Mouse (Mus musculus) left cerebral cortex, postnatal 10 days (tissue): ENCODE data around the gene Jag2. TPM values are rescaled to one million over a fixed set of nuclear protein-coding genes. Genes with fewer than 3 reads are reported as not detected.
A peak's percentile ranks its signal among the peaks of the same experiment; 100 is the strongest.

Source experiments
- DNase-seq, 2 experiments: peaks; one replicate each; pipeline ENCODE4 v3.0.0; 2021 to 2022; ENCODE audit warnings: low spot score in 2 of 2, mixed read lengths in 1 of 2; ENCODE audit errors: extremely low spot score in 1 of 2
- intact Hi-C: fragments of 180-260 bp; cut with DNase I; formaldehyde crosslinking; loops from one replicate; pipeline ENCODE4 v1.15.1; 2025
- total RNA-seq, 2 experiments: library from RNA; stranded (reverse); gene quantifications; 2 replicates each; pipeline ENCODE4 v1.2.3; 2021

Jag2 gene
- total RNA-seq, 2 experiments from 2014 or later = 60.0 to 60.9 TPM

DNA sequence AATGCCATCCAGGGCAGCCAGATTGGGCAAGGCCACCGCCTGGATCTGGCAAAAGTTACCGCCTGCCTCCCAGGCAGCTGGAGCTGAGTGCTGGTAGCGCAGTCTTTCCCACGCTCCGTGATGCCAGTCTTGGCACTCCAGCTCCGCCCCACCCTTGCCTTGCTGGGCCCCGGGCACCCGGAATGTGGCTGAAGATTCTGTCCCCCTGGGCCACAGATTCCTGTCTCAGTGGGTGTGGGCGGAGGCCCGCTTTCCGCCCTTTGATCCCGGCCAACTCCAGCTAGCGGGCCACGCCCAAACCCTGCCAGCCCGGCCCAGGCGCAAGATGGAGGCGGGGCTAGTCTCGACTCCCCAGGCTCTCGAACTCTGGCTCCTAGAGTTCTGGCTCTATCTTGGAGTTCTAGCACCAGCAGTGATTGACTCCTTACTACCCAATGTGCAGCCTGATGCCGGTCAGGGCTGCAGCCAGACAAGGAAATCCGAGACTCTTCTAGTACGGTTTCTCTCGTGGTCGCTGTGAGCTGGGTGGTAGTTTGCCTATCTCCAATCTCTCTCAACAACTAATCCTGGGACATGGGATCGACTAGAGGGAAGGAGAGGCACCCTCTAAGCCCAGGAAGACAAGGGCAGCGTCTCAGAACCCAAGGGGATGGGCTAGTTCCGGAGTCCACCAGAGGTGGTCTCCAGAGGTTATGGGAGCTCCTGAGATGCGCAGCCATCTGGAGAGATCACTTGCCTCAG is 53.1 kb downstream of the Jag2 start:
- DNase-seq = peak in 1 of 2 experiments; percentile 84
- intact Hi-C loops = loop anchor here (5.0 kb wide), 1 partner anchor 61 kb away; no protein-coding TSS in a partner anchor

DNA sequence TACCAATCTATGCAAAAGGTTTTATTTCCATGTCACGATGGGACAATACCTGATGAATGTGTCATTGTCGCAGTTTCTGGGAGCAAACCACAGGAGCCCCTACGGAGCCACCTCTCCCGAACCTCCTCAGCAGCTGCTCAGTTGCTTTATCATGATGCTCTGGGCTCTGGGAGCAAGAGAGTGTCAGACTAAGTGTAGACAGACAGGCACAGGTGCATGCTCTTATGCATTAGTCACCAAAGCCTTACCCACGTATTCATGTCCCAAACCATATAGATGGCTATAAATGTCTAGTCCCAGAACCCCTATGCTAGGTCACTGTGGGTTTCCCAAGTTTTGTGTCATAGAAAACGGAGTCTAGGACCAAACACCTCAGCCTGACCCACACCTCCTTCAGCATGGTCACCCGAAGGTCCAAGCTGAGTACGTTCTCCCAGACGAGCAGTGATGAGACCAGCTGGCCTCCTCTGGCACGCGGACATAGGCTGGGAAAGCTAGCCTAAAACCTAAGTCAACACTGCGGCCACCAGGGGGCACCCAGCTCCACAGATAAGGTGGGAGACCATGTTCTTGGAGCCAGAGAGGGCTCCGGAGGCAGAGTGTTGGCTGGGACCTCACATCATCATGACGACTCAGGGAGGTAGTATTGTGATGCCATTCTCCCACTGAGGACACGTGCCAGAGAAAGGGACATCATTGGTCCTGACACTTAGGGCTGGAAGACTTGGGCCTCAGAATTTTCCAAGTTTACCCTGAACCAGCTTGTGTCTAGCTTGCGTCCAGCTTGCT is 54.2 kb downstream of the Jag2 start:
- intact Hi-C loops = loop anchor here (5.0 kb wide), 1 partner anchor 62 kb away; no protein-coding TSS in a partner anchor
- peak; percentile 75 to 94 for DNase-seq

GRCm38 (mm10) chr12:112874199-112874598 is 55.4 kb downstream of the Jag2 start:
- DNase-seq = peak in 1 of 2 experiments; percentile 33
- intact Hi-C loops = no loop called here

DNA sequence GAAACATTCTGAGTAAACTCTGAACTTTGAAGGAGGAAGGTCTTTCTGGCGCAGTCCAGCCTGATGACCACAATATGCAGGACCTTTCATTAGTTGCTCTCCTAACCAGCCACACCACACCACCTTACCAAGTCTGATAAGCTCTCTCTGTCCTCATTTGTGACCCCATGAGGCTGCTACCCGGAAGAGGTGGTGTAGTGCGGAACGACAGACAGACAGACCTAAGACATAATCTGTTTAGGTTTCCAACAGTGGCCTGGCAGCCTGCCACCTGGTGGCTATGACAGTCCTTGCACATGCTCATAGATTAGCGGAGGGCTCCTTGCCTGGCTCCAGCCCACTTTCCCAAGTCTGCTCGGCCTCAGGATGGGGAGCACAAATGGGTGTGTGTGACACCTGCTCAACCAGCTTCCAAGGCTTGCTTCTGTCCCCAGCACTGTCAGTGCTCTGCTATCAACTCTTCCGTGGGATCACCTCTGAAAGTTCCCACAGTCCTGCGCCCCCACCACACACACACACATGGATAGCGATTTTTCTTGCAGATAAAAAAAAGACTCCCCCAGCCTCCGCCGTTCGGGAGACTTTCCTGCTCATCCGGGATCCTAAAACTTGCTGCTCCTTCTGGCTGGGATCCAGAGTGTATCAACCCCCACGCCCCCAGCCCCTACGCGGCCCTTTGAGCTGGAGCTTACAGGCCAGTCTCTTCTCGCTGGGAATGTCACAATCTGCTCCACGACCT is 56.0 kb downstream of the Jag2 start:
- intact Hi-C loops = no loop called here
- DNase-seq = peak; percentile 55 to 87

- peak in 1 of 2 experiments; percentile 26 for DNase-seq
- intact Hi-C loops = no loop called here
Observed at GRCm38 (mm10) chr12:112872991-112873390, 56.6 kb downstream of the Jag2 start.

DNA sequence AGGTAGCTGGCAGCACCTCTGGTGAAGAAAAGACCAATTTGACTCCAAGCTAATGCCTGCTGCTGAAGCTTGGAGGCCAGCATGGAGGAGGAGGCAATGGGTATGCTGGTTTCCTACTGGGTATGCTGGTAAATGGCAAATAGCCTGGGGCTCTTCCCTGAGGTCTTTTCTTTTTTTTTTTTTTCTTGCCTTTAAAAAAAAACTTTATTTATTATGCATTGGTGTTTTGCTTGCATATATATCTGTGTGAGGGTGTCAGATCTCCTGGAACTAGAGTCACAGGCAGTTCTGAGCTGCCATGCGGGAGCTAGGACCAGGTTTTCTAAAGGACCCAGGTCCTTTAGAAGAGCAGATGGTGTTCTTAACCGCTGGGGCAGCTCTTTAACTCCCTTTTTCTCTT is 58.3 kb downstream of the Jag2 start:
- intact Hi-C loops = no loop called here
- no peak for DNase-seq

- no peak for DNase-seq
- intact Hi-C loops = no loop called here
Observed at GRCm38 (mm10) chr12:112870775-112871174, 58.8 kb downstream of the Jag2 start.

- intact Hi-C loops = no loop called here
- no peak for DNase-seq
Observed at GRCm38 (mm10) chr12:112869783-112870204, 59.8 kb downstream of the Jag2 start.

- intact Hi-C loops = no loop called here
- no peak for DNase-seq
Observed at GRCm38 (mm10) chr12:112868178-112869087, 61.1 kb downstream of the Jag2 start, which contains the start of gene Gpr132. TSS of gene Gpr132 (minus strand) at chr12:112868228.

- DNase-seq = no peak
- intact Hi-C loops = no loop called here
Observed at GRCm38 (mm10) chr12:112867106-112867674, 62.4 kb downstream of the Jag2 start.

DNA sequence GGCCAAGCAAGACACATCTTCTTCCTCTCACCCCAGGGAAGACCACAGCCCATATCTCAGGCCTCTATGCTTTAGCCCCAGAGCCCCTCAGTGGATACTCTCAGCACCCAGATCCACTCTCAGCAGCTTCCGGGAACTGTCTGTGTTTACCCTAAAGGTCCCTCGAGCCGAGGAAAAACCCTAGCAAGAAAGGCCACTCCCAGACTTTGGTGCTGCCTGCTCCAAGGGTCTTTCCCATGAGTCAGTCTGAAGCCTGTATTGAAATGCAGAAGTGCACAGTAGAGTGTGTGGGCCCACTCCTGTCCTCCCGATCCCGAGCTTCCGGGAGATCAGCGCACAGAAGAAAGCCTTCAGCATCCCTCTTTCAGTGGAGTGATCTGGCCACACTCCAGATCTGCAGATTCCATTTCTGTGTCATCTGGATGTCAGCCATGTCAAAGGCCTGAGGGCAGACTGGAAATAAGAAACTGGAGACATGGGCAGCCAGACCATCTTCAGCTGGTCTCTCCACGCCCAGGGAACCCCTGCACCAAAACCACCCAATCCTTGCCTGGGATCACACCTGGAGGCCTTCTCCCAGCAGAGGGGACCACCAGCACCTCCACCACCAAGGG is 63.0 kb downstream of the Jag2 start:
- peak in 1 of 2 experiments; percentile 58 for DNase-seq
- intact Hi-C loops = no loop called here

GRCm38 (mm10) chr12:112864804-112865203 is 64.8 kb downstream of the Jag2 start:
- intact Hi-C loops = no loop called here
- DNase-seq = no peak

DNA sequence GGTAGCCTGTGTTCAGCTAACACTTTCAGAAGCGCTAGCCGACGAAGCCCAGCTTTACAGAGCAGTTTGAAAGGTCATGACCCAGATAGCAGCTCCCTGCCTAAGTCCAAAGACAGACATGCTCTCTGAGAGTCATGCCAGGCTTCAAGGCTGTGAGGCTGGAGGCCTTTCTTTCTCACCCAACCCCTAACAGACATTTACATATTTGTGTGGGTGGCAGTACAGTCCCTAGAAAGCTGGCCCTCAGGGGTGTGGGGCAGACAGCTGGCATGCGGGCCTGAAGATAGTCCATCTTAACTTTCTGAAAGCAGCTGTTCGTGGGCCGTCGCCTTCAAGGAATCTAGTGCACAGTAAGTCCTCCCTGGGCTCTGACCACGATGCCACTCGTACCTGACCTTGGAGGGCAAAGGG is 67.7 kb downstream of the Jag2 start:
- DNase-seq = no peak
- intact Hi-C loops = no loop called here

DNA sequence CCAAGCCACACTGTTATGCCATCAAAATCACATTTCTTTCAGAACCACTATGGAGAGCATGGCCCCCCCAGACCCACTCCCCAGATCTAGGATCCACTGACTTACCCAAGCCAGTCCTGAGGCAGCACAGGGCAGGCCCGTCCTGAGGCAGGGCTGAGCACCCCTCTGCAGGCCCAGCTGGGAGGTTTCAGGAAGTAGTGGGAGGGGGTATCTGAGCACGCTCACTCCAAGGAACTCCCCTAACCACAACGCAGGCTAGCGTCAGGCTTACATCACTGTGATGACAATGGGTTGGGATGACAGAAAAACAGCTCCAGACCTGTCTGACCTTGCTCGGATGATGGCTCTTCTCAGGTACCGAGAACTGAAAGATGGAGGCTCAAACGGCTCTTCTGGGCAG is 68.8 kb downstream of the Jag2 start:
- intact Hi-C loops = no loop called here
- DNase-seq = peak in 1 of 2 experiments; percentile 20

- intact Hi-C loops = no loop called here
Observed at GRCm38 (mm10) chr12:112859930-112860329, 69.6 kb downstream of the Jag2 start.

DNA sequence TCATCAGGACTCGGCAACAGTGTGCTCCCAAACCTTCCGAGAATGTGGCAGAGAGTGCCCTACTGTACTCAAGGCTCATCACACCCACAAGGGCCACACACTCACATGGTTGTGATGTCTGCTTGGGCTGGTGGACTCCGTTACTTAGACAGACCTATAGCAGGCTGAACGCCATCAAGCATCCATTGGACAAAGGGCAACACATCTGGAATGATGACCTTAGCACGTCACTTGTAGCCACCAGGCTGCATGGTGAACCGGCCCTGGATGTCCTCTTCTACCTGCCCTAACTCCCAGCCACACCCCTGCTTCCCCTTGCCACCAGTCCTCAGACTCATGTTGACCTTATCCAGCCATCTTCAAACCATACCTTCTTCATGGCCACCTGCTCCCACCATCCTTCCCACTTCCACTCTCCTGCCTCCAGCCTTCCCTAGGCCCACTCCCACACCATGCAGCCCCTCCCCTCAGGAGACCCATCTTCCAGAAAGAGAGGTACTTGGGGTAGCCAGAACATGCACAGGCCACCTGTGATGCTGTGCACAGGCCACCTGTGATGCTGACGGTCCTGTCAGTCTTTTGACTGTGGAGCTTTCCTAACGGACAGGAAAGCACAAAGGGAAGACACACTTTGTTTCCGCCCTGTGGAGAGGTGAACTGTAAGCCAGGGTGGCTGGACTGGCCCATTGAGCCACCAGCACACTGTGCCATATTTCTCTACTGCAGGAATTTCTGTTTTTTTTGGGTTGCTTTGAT is 70.8 kb downstream of the Jag2 start:
- intact Hi-C loops = no loop called here

More at GRCm38 (mm10) chr12:112859930-112860329, 69.6 kb downstream of the Jag2 start:
- peak in 1 of 2 experiments; percentile 11 for DNase-seq

More for the DNA sequence above, 70.8 kb downstream of the Jag2 start:
- peak in 1 of 2 experiments; percentile 12 for DNase-seq
